Mouse (Mus musculus) heart, postnatal 0 days (tissue): ENCODE results near the gene D8Ertd738e. TPM values are rescaled to one million over a fixed set of nuclear protein-coding genes. Genes with fewer than 3 reads are reported as not detected.

Experiments
- ATAC-seq: fragments of 200-750 bp; cut with Nextera tagmentation; 2 replicates; pipeline ENCODE4 v1.8.0; 2017; ENCODE audit warnings: low read depth, moderate number of reproducible peaks, moderate library complexity; ENCODE audit not compliant: insufficient read depth
- DNase-seq: peaks from one replicate; pipeline ENCODE4 v3.0.0-alpha.2; 2016; ENCODE audit warnings: low spot score
- H3K27ac ChIP-seq: fragments of 300-500 bp; sonication (generic); 2 replicates; pipeline ENCODE4 v1.5.1; 2014; ENCODE audit warnings: low read depth, mild to moderate bottlenecking
- H3K27me3 ChIP-seq: fragments of 300-500 bp; sonication (generic); 2 replicates; pipeline ENCODE4 v1.6.1; 2014; ENCODE audit warnings: low read length, mixed read lengths; ENCODE audit not compliant: control insufficient read depth, insufficient read depth
- H3K36me3 ChIP-seq: fragments of 300-500 bp; sonication (generic); replicated peaks from 2 replicates; pipeline ENCODE4 v1.6.1; 2014; ENCODE audit warnings: low read length, mixed read lengths; ENCODE audit not compliant: control insufficient read depth, insufficient read depth
- H3K4me1 ChIP-seq: fragments of 300-500 bp; sonication (generic); 2 replicates; pipeline ENCODE4 v1.6.1; 2014; ENCODE audit warnings: antibody characterized with exemption; ENCODE audit not compliant: control insufficient read depth, insufficient read depth
- H3K4me2 ChIP-seq: fragments of 300-500 bp; sonication (generic); 2 replicates; pipeline ENCODE4 v1.6.1; 2014; ENCODE audit warnings: low read depth, mild to moderate bottlenecking, low read length, moderate library complexity
- H3K4me3 ChIP-seq: fragments of 300-500 bp; sonication (generic); 2 replicates; pipeline ENCODE4 v1.5.1; 2014; ENCODE audit warnings: low read depth, low read length
- H3K9ac ChIP-seq: fragments of 300-500 bp; sonication (generic); replicated peaks from 2 replicates; pipeline ENCODE4 v1.6.1; 2014; ENCODE audit warnings: low read depth, low read length, mixed read lengths
- H3K9me3 ChIP-seq: fragments of 300-500 bp; sonication (generic); replicated peaks from 2 replicates; pipeline ENCODE4 v1.6.1; 2016; ENCODE audit warnings: low read length; ENCODE audit not compliant: control insufficient read depth
- CTCF ChIP-seq: IDR thresholded peaks from 2 replicates; pipeline ENCODE4 v1.5.1; 2016; ENCODE audit warnings: antibody characterized with exemption, control low read depth, low read depth
- EP300 ChIP-seq: IDR thresholded peaks from 2 replicates; pipeline ENCODE4 v1.6.1; 2016; ENCODE audit warnings: antibody characterized with exemption, low read depth
- WGBS: fragments of 180-500 bp; shearing (Covaris S2); extraction: QIAGEN DNeasy Blood & Tissue Kit; methylation state at CpG from one replicate; pipeline ENCODE4 v1.1.7; 2014; 5-methylcytosine and 5-hydroxymethylcytosine counted together
- polyA plus RNA-seq: library from polyadenylated mRNA; unstranded; fragments of >200 nt; fragmentation: Nextera tagmentation; extraction: Ambion mirVana; gene quantifications from 2 replicates; pipeline ENCODE4 v1.2.1, GENCODE M21; 2015
- total RNA-seq: library from RNA; depleted of rRNA; stranded (reverse); fragments of >200 nt; gene quantifications from 2 replicates; pipeline ENCODE4 v1.2.3, GENCODE M21; 2014; ENCODE audit warnings: low replicate concordance

D8Ertd738e gene
- total and polyA plus RNA-seq, 2 experiments from 2014 or later, result 93.2 to 382 TPM

DNA sequence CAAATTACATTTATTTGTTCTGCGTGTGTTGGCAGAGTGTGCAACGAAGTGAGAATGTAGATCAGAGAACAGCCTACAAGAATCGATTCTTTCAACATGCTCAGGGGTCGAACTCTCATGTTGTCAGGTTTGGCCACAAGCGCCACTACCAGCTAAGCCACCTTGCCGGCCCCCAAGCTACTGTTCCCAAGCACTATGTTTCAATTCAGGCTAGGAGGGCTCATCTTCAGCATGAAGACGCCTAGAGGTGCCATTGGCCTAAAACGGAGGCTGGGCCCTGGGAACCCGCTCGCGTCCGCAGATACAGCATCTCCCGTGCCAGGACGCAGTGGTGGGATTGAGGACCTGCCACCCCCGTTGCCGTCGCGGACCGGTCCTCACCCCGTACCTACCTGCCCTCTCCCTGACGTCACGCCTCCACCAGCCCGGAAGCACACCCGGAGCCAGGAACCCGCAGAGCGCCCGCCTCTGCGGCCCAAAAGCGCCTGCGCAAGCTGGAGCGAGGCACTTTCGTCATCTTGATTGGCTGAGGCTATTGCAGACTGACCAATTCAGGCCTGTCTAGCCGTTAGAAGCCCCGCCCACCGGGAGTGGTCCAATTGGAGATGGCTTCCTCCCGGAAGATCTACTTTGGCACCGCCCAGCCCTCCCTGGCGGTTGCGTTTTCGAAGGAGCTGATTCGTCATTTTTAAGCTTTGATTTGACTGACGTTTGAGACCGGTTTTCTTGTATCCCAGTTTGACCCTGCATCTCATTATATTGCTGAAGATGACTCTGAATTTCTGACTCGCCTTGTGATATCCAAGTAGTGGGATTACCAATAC, 20.6 kb upstream of the D8Ertd738e start, which contains the start of gene Ccdc130:
Gene Ccdc130 (minus strand): TSS at position 431 of the 824 bp plus-strand sequence.
- no peak for TF ChIP-seq CTCF
- TF ChIP-seq EP300, result no peak
- Histone ChIP-seq H3K9me3 (no peaks in the 10 kb centered on the region), H3K4me2 (peak within 1 kb of the TSS; percentile 64), H3K4me3 (peak within 1 kb of the TSS; percentile 55), H3K27me3 (no peaks in the 10 kb centered on the region), H3K27ac (peak within 1 kb of the TSS; percentile 44), H3K9ac (peak within 1 kb of the TSS; percentile 52), H3K4me1 (peaks cover 7% of the 10 kb centered on the region), H3K36me3 (peaks cover 18% of the 10 kb centered on the region)
- DNase-seq, result peak; percentile 99
- ATAC-seq, result peak; percentile 100
- 1% methylated on average over 44 of the region's 44 CpGs for WGBS

DNA sequence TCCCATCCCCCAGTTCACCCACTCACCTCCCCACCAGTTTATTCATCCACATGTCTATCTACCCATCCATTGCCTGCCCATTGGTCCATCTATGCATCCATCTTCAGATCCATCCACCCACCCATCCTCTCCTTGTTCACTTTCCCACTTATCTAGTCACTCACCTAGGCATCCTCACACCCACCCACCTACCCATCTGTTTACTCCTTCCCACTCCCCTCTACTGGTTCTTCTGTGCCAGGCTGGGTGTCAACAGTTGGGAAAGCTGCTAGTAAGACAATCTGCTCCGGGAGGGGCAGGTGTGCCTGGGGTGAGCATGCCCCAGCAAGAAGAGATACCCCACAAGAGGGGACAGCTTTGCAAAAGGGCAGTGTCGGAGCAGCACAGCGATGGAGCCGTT, 11.6 kb upstream of the D8Ertd738e start:
- H3K27ac ChIP-seq, result no peak overlapping the region
- ATAC-seq (no peak), DNase-seq (no peak)
- TF ChIP-seq EP300, result no peak
- TF ChIP-seq CTCF, result no peak
- peaks cover 71% of the 10 kb centered on the region for H3K36me3 ChIP-seq
- peaks cover 14% of the 10 kb centered on the region for H3K4me1 ChIP-seq
- no peaks in the 10 kb centered on the region for H3K27me3 ChIP-seq
- no peak overlapping the region for H3K9ac ChIP-seq
- WGBS, result 94% methylated on average over 4 of the region's 4 CpGs
- no peak overlapping the region for H3K4me2 ChIP-seq
- no peaks in the 10 kb centered on the region for H3K9me3 ChIP-seq
- no peak overlapping the region for H3K4me3 ChIP-seq

DNA sequence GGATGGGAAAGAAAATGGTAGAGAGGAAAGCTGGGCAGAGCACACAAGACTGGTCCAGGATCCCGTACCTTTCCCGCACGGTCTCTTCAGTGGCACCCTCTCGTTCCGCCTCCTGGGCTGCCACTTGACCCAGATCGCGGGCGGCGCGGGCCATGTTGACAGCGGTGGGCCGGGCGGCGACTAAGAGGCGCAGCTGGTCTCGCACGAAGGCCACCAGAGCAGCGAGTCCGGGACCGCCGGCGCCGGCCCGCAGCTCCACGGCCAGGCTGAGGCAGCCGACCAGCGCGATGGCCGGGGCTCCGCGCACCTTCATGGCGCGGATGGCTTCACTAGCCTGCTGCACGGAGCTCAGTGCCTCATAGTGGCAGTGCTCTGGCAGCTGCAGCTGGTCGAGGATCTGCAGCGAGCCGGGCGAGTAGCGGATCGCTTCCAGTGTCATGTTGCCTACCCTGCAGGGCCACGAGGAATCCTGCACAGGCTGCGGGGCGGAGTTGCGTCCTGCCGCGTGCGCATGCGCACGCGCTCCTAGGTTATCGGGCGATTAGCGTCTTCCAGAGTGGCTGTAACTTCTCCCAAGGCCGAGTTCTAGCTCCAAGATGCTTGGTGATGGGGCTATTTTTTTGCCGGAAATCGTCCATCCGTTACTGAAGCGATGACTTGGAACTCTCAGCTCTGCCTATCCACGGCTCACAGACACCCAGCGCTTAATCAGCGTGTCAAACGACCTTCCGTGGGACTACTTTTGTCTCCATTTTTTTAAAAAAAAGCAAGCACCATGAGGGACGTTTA, 7.5 kb upstream of the D8Ertd738e start, which contains the start of gene Mri1:
Gene Mri1 (minus strand): TSS at position 505 of the 789 bp plus-strand sequence.
- under 1% methylated on average over 63 of the region's 64 CpGs for WGBS
- H3K4me1 ChIP-seq, result peaks cover 17% of the 10 kb centered on the region

DNA sequence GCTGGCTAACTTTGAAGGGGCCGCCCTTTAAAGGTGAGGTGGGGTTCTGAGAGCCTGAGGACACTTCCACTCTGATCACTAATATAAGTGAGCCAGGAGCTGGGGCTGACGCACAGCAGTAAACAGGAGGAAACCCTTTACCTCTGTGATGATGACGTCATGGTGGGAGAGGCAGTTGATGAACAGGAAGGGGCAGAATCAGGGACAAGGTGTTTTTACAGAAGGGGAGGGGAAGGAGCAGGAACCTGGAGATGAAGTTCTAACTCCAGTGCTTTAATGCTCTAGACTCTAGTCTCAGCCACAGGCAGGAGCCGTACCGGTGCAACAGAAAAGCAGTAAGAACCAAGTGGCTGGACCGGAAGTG, 6.9 kb upstream of the D8Ertd738e start:
- DNase-seq (peak; percentile 29), ATAC-seq (no peak)
- H3K4me2 ChIP-seq, result peak overlapping the region; percentile 99
- peak overlapping the region; percentile 80 for H3K9ac ChIP-seq
- H3K27me3 ChIP-seq, result no peaks in the 10 kb centered on the region
- TF ChIP-seq CTCF (no peak), EP300 (no peak)
- H3K4me1 ChIP-seq, result peaks cover 17% of the 10 kb centered on the region
- H3K9me3 ChIP-seq, result no peaks in the 10 kb centered on the region
- H3K4me3 ChIP-seq, result peak overlapping the region; percentile 72
- peaks cover 54% of the 10 kb centered on the region for H3K36me3 ChIP-seq
- 15% methylated on average over 6 of the region's 6 CpGs for WGBS
- peak overlapping the region; percentile 84 for H3K27ac ChIP-seq

More for the DNA sequence above, 7.5 kb upstream of the D8Ertd738e start, which contains the start of gene Mri1:
- H3K27me3 ChIP-seq, result no peaks in the 10 kb centered on the region
- H3K36me3 ChIP-seq, result peaks cover 56% of the 10 kb centered on the region
- ATAC-seq (peak; percentile 90), DNase-seq (peak; percentile 77)
- no peaks in the 10 kb centered on the region for H3K9me3 ChIP-seq
- peak within 1 kb of the TSS; percentile 72 for H3K4me3 ChIP-seq
- peak within 1 kb of the TSS; percentile 99 for H3K4me2 ChIP-seq
- peak within 1 kb of the TSS; percentile 80 for H3K9ac ChIP-seq
- peak within 1 kb of the TSS; percentile 84 for H3K27ac ChIP-seq
- no peak for TF ChIP-seq EP300
- no peak for TF ChIP-seq CTCF

DNA sequence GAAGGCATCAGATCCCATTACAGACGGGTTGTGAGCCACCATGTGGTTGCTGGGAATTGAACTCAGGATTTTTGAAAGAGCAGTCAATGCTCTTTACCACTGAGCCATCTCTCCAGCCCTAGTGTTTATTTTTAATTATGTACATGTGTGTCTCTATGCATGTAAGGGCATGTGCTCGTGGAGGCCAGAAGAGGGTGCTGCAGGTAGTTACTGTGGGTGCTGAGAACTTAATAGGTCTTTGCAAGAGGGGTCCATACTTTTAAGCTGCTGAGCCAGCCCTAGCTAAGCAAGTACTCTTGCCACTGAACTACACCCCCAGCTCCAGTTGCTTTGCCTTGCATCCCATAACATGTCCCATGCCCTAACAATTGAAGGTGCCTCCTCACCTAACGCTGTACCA, 6.3 kb upstream of the D8Ertd738e start:
- no peaks in the 10 kb centered on the region for H3K9me3 ChIP-seq
- peak overlapping the region; percentile 72; the same call in 1 of the 2 replicates for H3K4me3 ChIP-seq
- DNase-seq, result no peak
- ATAC-seq, result no peak
- no peaks in the 10 kb centered on the region for H3K27me3 ChIP-seq
- peaks cover 17% of the 10 kb centered on the region for H3K4me1 ChIP-seq
- H3K36me3 ChIP-seq, result peaks cover 55% of the 10 kb centered on the region
- TF ChIP-seq CTCF (no peak), EP300 (no peak)
- H3K27ac ChIP-seq, result no peak overlapping the region
- 84% methylated on average over 3 of the region's 3 CpGs for WGBS
- no peak overlapping the region for H3K9ac ChIP-seq
- peak overlapping the region; percentile 99; the same call in 1 of the 2 replicates for H3K4me2 ChIP-seq
